In the genomic region with DNA sequence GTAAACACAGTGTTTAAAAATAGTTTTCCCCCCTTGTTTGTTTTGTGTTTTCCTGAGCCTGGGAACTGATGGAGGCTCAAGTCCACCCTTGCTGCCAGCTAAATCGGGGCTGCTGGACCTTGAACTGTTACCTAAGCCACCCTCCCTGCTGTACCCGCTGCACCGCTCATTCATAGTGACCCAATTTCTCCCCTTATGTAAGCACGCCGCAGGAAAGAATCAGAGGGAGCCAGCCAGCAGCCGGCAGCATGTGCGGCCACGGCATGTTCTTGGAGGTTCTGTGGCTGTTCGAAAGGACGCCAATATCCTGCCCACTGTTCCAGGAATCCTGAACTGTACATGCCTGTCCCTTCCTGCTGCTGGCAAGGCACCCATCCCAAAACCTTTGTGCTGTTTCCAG, we compare ENCODE assay signal across 8 mouse cellular contexts. TPM values are rescaled to one million over a fixed set of nuclear protein-coding genes. Genes with fewer than 3 reads are reported as not detected.
DNase-seq lines count a peak whose midpoint lies in the region; ATAC-seq and TF ChIP-seq lines count a peak whose summit lies in the region.

No protein-coding gene starts in this region.

- no peaks in the 10 kb centered on the region for H3K9me3 ChIP-seq in midbrain, embryonic 13.5 days

- H3K4me2 ChIP-seq in midbrain, embryonic 13.5 days (replicated peaks) = no peak overlapping the region

- peak overlapping the region; percentile 85 for H3K27ac ChIP-seq in left cerebral cortex, adult 2 months
- H3K27ac ChIP-seq in midbrain, embryonic 13.5 days = 0 out of 2 replicates have a peak overlapping the region, but pooled peaks have one; percentile 11

- 56% methylated on average over 10 of the region's 10 CpGs for WGBS in midbrain, embryonic 13.5 days

- H3K4me1 ChIP-seq in midbrain, embryonic 13.5 days (replicated peaks) = peaks cover 29% of the 10 kb centered on the region

- H3K4me3 ChIP-seq in left cerebral cortex, adult 2 months = no peak overlapping the region
- no peak overlapping the region for H3K4me3 ChIP-seq in midbrain, embryonic 13.5 days (replicated peaks)

- 0 out of 2 replicates have a peak, but pooled peaks have one; percentile 37 for ATAC-seq in midbrain, embryonic 13.5 days
- ATAC-seq in erythroid progenitor cell, adult 5-6 weeks (replicated peaks; ENCODE audit: low FRiP score, poor library complexity, severe bottlenecking) = no peak

- no peak overlapping the region; the same call in 1 of the 2 replicates for H3K9ac ChIP-seq in midbrain, embryonic 13.5 days (replicated peaks)

- intact Hi-C loops in gastrocnemius, postnatal 36 days (cut with DNase I) = no loop called here
- intact Hi-C loops in left cerebral cortex, adult 2 months (cut with DNase I) = loop anchor here (2.0 to 5.0 kb wide), 2 partner anchors 62 to 122 kb away; partner anchors contain the start of gene Rgs16

- H3K36me3 ChIP-seq in midbrain, embryonic 13.5 days = 0 out of 2 replicates have a peak, but pooled peaks cover 7% of the 10 kb centered on the region

- H3K27me3 ChIP-seq in midbrain, embryonic 13.5 days = no peaks in the 10 kb centered on the region; the same call in 1 of the 2 replicates

- no peak for TF ChIP-seq CTCF in left cerebral cortex, adult 2 months (IDR thresholded peaks at IDR 0.05)

- DNase-seq in layer of hippocampus, adult 18-20 months (ENCODE audit: low spot score in 2 of 2) = peak; percentile 68 to 85
- DNase-seq in layer of hippocampus, postnatal 25 days (ENCODE audit: extremely low spot score in 1 of 2, low spot score in 1 of 2) = no peak
- DNase-seq in cerebellum, adult 8-10 months = peak; percentile 91
- DNase-seq in gastrocnemius, postnatal 36 days = peak; percentile 21 to 38
- peak; percentile 68 to 72 for DNase-seq in left cerebral cortex, adult 2 months (ENCODE audit: extremely low spot score in 1 of 2, low spot score in 2 of 2)
- no peak for DNase-seq in spleen, postnatal 10 days (ENCODE audit: low spot score in 2 of 2)

RNA-seq across cellular contexts. Expression of gene Rgs8, which starts 26.3 kb away (rescaled TPM):
- total RNA-seq in layer of hippocampus, adult 18-20 months (2021) = 10 to 100 TPM; 70.7 to 73.5 TPM
- 10 to 100 TPM; 66.1 to 70.2 TPM for total RNA-seq in layer of hippocampus, postnatal 25 days (2021)
- under 1 TPM in 1 of 2 experiments, not detected in 1; 0.05 TPM for total RNA-seq in gastrocnemius, postnatal 36 days (2021)
- 10 to 100 TPM; 61.1 to 63.2 TPM for total RNA-seq in left cerebral cortex, adult 2 months (2021)
- polyA plus RNA-seq in midbrain, embryonic 13.5 days (2015; fragmentation: Nextera tagmentation; extraction: Ambion mirVana) = 32.4 and 33.6 TPM in 2 replicates
- not detected in 2 replicates for total RNA-seq in erythroid progenitor cell, adult 5-6 weeks (2015; ENCODE audit: low replicate concordance)
- not detected in 2 replicates for total RNA-seq in erythroid progenitor cell, adult 5-6 weeks (2017; ENCODE audit: low replicate concordance)

Comparison
In these comparisons a context has a peak if more than half of its experiments do, and no peak if none do; other contexts are left out.
1. DNase-seq: peak in layer of hippocampus, adult 18-20 months (2 of 2), cerebellum, adult 8-10 months (single experiment), gastrocnemius, postnatal 36 days (2 of 2) and left cerebral cortex, adult 2 months (2 of 2); none in layer of hippocampus, postnatal 25 days (0 of 2) and spleen, postnatal 10 days (0 of 2).
2. RNA of gene Rgs8, which starts 26.3 kb away (total RNA-seq): 70.7 to 73.5 TPM in layer of hippocampus, adult 18-20 months, 66.1 to 70.2 TPM in layer of hippocampus, postnatal 25 days and 61.1 to 63.2 TPM in left cerebral cortex, adult 2 months; 0.05 TPM in gastrocnemius, postnatal 36 days and not detected in erythroid progenitor cell, adult 5-6 weeks; every median in the first group is over 10 times any median in the second.